Mouse (Mus musculus): ENCODE measurements at regions not wholly inside any gene's neighbourhood (a gene's known extent, or its start where the extent isn't known, plus 50 kb on each side); places are given as distances from the start of the nearest gene placed in this dataset.

GRCm38 (mm10) chr4:105584329-105584925 lies 205.2 kb upstream of the Gm12728 start:
- TF ChIP-seq POLR2A (IDR thresholded peaks at IDR 0.05; ENCODE audit: borderline replicate concordance, insufficient read depth, low read length) (no peak), CTCF (IDR thresholded peaks at IDR 0.05; ENCODE audit: borderline replicate concordance, insufficient read depth, low read depth, low read length) (no peak)

Measured in cerebellum, adult 2 months (tissue).